Mouse (Mus musculus): ENCODE results near the gene Ankrd28.
"Not testable (repeated sequence)": the region's sequence is repeated elsewhere in the genome, so short reads cannot be mapped to it uniquely, and the experiment has no call there.

GRCm38 (mm10) chr14:31758410-31758809, 72.0 kb downstream of the Ankrd28 start:
- TF ChIP-seq CTCF (IDR thresholded peaks at IDR 0.05; ENCODE audit: extremely low read depth, insufficient read depth, insufficient read length, insufficient replicate concordance); POLR2A (IDR thresholded peaks at IDR 0.05; ENCODE audit: low read depth, low read length): not testable (repeated sequence)

Measured in spleen, adult 2 months (tissue).